Mouse (Mus musculus) liver, postnatal 0 days (tissue): ENCODE data around the gene Hoxa1.

ENCODE experiments used
- CTCF ChIP-seq: sonication (generic); IDR thresholded peaks from 2 replicates; pipeline ENCODE4 v1.5.1; 2016; ENCODE audit warnings: antibody characterized with exemption, low read depth
- EP300 ChIP-seq: IDR thresholded peaks from 2 replicates; pipeline ENCODE4 v1.6.1; 2016; ENCODE audit warnings: antibody characterized with exemption, low read depth, mild to moderate bottlenecking

DNA sequence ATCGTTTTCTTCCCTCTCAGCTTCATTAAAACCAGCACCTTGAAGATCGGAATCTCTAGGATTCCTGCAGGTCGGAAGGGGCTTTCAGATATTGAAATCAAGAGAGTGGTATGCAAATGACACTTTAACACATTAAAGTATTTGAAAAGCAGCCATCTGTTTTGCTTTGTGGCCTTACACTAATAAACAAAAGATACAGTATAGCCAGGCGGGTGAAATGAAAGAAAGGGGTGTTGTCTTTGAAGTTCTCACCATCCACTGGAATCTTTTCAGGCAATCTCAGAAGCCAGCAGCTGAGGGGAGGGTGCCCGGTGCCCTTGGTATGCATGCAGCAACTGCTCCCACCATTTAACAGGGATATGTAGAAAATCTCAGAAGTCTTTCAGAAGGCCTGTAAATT is 4.1 kb downstream of the Hoxa1 start:
- TF ChIP-seq CTCF = no peak
- no peak for TF ChIP-seq EP300
